Mouse (Mus musculus) neural tube, embryonic 10.5 days (tissue): ENCODE results near the gene Fry.

Source experiments
- DNase-seq: peaks from one replicate; pipeline ENCODE4 v3.0.0-alpha.2; 2017; ENCODE audit warnings: low spot score; ENCODE audit errors: extremely low spot score

Fry gene

DNA sequence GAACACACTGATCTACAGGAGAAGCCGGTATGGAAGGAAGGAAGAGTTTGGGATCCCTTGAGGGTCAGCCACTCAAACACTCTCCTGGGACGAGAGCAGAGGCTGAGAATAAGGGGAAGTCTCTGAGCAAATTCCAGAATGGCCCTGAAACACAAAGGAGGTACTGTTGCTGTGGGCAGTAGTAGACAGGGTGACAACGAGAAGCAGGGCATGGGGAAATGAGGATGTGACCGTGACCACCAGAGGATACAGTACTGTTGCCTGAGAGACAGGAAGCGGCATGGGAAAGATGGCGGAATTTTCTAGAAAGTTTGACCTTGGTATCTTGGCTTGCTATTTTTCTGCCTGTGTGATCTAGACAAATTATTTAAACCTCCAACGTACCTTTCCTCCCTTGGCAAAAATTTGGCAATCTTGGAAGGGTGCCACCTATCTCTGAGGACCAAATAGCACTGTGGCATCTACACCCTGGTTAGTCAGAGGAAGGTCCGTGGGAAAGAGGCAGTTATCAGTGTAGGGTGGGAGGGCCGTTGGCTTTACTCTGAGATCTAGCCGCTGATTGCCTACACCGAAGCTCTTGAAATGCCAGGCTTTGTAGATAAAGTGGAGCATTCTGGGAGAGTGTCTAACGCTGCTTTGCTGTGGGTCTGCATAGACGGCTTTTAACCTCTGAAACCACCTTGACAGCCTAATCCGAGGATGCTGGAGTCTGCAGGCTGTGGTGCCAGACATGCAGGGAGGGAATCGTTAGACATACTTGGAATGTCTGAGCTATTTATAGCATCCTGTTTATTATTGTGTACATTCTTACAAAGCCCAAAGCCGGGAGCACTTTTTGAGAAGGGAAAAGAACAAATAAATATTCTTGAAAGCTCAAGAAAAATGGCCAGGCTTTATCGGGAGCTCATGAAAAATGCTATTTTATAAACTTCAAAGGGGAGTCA, 266.1 kb downstream of the Fry start:
- DNase-seq = no peak

DNA sequence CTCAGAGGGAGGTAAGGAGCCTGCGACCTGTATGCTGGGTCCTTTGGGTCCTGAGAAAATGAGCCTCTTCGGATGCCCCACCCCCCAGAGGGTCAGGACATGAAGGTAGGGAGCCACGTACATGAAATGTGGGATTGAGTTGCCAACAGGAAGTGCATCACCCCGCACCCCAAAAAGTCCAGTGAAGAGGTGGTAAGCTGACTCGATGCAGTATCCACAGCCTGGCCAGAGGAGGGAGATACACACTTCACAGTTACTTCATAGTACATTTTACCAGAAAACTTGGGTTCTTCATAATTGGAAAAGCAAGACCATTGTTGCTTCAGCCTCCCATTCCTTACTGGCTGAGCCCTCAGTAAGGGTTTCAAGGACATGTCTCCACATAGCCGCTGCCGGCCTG, 266.8 kb downstream of the Fry start:
- no peak for DNase-seq

DNA sequence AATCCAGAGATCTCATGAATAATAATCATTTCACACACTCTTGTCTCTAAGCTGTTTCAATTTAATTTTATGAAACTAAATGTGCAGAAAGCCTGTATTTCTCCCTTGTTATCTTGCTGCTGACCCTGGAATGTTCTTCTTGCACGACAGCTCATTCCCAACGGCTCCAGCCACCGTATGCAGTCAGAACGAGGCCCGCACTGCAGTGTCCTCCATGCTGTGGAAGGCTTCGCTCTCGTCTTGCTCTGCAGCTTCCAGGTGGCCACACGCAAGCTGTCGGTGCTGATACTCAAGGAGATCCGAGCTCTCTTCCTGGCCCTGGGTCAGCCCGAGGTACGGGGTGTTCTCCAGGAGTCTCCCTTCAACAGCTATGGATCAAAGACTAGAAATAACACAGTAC, 270.2 kb downstream of the Fry start:
- DNase-seq = no peak

DNA sequence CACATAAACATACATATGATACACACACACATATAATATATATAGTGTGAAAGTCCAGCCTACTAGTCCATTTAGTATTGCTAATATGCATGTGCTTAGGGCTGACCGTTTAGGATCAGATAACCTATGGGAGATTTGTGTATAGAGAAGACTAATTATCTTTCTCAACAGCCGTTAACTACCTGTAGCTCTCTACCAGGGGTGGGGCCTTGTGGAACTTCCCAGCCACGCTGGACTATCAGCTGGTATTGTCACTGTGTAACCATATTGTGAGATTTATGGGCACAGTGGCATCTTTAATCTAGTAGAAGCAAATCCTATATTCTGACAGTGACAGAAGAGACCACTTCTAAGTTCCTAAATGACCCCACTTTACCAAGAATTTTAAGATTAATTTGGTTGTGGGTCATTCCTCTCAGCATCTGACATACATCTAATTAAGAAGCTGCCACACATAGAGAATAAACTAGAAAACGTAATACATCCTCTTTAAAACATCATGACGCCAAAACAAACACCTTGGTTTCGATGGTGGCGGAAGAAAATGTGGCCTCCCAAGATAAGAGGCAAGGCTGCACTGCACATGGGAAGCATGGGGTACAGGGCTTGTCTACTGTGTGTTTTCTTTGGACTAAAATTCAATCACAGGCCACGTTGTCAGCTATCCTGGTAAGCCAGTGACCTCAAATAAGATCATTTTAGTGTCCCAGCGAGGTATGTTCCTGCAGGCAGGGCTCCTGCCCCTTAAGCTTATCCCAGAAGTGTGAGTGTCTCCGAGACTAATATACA, 271.3 kb downstream of the Fry start:
- no peak for DNase-seq

DNA sequence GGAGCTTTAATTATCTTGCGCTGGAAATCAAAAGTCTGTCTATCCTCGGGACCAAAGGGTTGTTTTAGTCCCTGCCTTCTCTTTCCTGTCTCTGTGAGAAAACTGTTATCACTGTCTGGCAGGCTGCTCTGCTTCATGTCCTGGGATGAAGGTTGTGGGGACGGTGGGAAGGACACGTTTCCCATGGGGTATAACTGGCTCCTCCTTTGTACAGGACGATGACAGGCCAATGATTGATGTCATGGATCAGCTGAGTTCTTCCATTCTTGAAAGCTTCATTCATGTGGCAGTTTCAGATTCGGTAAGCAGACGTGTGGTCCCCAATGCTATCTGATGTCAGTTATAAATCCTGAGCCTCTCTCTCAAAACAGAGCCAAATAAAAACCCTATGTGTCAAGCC, 272.0 kb downstream of the Fry start:
- no peak for DNase-seq

DNA sequence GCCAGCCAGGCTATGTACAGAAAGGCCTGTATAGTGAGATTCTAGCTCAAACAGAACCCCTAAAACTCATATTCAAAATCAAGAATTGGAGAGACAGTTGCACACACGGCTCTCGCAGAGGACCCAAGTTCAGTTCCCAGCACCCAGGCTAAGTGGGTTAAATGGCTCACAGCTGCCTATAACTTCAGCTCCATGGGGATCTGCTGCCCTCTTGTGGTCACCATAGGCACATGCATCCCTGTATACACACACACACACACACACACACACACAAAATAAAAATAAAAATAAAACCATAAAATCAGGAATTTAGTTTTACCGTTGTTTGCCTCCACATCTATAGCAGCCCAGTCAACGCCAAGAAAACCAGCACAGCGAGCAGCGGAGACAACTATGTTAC, 276.2 kb downstream of the Fry start:
- DNase-seq = no peak

DNA sequence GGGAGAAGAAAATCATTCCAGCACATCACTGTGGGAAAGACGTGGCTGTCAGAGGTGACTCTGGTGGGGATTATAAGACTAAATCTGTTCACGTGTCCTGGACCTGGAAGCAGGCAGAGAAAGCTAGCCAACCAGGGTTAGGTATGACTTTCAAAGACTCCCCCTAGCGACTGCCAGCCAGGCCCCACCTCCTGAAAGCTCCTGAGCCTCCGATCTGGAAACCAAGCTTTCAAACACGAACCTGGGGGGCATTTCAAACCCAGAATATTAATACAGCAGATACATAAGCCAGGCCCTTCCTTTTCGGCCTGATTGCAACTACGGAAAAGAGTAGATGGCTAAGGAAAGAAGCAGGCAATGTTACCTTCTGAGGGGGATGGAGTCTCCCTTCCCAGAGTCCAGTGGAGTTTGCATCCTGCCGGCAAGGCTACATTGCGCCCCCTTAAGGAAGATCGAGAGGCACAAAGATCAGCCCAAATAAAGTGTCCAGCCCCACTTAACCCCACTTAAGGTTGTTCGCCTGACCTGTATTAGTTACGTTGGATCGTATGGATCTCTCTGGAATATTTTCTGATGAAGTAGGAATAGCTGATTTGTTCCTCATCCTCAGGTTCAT, 284.5 kb downstream of the Fry start:
- no peak for DNase-seq

DNA sequence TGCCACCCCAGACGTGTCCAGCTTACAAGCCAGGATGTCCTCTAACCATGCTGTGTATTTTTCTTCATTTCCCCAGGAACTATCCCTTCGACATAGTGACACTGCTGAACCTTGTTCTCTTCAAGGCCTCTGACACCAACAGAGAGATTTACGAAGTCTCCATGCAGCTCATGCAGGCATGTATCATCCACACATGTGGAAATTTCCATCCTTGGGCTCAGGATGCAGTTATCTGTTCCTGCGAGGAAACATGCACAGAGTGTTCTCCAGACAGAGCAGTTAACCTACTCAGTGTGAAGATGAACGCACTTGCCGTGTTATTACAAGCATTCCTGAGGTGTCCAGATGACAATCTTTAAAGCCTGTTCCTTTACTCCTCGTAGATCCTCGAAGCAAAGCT, 286.4 kb downstream of the Fry start:
- DNase-seq = no peak

DNA sequence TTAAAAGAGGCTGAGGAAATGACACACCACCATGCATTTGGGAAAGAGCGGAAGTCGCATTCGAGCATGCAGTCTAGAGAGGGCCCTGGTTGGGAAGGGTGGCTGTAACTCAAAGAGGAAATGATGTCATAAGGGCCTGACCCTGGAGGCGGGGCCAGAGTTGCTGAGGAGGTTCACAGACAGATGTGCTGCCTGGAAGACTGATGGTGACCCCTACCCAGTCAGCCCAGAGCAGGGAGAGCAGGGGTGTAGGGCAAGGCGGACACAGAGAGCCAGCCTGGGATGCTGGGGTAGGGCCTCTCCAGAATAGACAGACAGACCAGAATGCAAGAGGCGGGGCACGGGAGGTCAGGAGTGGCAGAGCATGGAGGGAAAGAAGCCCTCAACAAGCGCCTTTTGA, 290.5 kb downstream of the Fry start:
- peak; percentile 32 for DNase-seq

DNA sequence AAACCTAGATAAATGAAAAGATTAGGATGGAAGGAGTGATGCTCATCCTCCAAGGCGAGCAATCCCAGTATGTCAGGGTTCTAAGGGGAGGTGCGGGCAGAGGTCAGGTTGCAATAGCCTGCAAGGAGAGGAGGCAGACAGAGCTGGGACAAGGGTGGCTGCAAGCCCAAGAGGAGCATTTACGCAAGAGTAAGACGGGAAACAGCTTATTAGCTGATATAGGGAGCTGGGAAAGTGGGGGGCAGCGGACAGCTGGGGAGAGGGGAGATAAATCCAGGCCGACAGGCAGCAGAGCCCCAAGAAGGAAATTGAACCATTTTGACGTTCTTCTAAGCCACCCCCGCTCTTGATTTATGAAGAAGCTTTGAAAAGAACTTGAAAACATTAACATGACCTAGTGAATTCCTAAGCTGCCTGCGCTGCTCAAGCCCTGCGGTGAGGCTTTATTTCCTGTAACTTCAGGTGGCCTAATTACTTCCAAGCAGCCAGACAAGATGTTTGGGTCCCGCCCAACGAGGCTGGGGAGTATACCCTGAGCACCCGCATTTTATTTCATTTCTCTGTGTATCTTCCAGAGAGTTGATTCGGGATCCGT, 291.1 kb downstream of the Fry start:
- DNase-seq = peak; percentile 33

DNA sequence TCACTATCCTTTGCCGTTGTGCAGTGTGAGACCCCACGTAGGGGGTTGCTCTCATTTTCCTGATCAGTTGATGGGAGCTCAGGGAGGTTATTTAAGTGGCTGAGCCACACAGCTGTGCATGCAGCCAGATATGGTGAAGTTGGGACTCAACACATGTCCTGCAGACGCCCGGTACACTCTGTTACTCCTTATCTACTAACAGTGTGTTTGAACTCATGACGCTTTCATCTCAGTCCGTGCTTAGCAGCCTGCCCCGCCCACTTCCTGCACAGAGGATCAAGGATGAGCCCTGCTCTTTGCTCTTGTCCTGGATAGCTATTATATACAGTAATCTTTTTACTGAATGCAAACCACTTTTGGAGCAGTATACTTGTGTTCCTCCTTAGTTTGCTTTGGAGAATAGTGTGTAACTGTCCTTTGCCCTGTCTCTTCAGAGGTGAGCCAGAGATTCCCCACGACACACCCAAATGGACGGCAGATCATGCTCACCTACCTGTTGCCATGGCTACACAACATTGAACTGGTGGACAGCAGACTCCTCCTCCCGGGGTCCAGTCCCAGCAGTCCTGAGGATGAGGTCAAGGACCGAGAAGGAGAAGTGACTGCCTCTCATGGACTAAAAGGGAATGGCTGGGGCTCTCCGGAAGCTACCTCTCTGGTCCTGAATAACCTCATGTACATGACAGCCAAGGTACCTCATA, 294.5 kb downstream of the Fry start:
- no peak for DNase-seq

DNA sequence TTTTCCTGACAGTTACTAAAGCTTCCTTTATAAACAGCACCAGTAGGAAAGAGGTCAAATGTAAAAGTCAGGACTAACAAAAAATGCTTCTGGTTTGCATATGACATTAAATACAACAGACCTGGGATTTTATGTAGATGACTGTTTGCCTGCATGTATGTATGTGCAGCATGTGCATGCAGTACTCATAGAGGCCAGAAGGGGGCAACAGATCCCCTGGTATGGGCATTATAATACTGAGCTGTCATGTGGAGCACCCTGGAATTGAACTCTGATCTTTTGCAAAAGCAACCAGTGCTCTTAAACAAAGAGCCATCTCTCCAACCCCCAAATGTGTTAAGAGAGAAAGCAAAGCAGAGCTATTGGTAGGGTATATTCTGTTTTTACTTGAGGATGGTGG, 296.4 kb downstream of the Fry start:
- no peak for DNase-seq

DNA sequence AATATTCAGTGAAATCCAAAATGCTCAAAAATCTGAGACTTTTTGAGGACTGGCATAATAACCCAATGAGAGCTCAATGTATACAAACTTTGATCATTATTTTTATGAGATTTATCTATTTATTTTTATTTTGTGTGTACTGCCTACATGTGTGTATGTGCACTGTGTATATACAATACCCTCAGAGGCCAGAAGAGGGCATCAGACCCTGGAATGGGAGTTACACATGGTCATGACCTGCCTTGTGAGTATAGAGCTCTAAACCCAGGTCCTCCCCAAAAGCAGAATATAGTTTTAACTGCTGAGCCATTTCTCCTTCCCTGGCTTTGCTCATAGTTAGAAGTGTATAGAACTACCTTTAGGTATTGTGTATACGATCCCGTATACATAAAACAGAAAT, 298.8 kb downstream of the Fry start:
- no peak for DNase-seq

DNA sequence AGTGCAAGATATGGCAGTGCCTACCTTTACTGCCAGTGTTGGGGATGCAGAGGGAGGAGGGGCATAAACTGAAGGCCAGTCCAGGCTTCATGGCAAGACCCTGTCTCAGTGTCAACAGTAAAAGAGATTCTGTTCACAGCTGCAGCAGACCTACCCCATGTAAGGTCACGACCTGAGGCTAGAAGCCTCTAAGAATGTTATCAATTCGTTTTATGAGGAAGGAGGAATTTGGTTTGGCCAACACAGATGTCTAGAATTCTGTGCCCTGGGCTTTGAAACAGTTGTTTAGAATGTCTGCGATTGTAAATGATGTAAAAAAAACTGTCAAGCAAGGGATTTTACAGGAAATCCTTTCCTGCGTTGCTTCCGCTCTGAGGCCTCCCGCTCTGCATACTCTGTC, 299.6 kb downstream of the Fry start:
- no peak for DNase-seq

DNA sequence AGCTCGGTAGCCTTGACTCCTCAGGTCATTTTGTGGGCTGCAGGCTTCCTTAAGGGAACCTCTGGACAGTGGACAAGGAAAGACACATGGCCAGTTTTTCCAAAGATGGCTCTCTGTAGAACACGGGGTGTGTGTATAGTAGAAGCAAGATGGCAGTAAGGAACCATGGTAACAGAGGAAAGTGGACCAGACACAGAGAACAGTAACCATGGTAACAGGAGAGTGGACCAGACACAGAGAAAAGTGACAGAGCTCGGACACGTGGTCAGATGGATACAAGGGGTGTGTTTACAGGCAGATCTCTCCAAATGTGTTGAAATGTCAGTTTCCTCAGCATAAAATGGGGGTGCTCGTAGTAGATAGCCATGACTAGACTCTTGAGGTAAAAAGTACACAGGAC, 306.6 kb downstream of the Fry start:
- no peak for DNase-seq

DNA sequence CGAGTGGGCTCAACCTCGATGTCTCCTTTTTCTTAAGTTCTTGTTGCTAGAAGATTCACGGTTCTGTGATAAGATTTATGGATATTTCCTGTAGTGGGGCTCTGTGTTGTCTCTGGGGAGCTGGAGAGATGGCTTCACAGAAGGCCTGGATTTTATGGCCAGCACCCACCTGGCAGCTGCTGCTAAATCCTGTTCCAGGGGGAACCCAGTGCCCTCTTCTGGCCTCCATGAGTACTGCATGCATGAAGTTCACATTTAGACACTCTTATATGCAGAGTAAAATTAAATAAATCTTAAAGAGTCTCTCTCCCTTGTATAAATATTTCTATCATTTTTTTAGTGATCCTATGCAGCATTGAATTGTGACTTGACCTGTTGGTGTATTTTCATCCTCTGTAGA, 308.1 kb downstream of the Fry start:
- DNase-seq = no peak

DNA sequence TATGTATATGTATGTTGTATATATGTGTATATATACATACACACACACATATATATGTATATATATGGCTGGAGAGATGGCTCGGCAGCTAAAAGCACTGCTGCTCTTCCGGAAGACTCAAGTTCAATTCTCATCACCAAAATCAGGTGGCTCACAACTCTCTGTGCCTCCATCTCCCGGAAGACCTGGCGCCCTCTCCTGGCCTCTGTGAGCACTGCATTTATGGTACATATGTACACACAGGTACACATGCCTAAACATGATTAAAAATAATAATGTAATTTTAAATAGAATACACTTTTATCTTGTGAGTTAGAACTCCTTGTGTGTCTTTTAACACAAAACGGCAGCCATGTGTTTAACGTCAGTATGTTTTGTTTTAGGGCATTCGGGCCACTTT, 312.8 kb downstream of the Fry start:
- DNase-seq = no peak

DNA sequence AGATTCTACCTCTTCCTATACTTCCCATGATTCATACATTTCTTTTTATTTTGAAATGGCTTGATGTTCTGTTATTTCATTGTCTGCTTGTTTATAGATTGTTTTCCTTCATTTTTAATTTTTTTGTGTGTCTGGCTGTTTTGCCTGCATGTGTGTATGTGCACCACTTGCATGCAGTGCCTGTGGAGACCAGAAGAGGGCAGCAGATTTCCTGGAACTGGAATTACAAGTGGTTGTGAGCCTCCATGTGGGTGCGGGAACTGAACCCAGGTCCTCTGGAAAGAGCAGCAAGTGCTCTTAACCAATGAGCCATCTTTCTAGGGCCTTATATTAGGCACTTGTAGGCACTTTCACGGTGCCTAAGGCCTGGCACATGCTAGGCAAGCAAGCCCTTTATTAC, 314.5 kb downstream of the Fry start:
- no peak for DNase-seq

DNA sequence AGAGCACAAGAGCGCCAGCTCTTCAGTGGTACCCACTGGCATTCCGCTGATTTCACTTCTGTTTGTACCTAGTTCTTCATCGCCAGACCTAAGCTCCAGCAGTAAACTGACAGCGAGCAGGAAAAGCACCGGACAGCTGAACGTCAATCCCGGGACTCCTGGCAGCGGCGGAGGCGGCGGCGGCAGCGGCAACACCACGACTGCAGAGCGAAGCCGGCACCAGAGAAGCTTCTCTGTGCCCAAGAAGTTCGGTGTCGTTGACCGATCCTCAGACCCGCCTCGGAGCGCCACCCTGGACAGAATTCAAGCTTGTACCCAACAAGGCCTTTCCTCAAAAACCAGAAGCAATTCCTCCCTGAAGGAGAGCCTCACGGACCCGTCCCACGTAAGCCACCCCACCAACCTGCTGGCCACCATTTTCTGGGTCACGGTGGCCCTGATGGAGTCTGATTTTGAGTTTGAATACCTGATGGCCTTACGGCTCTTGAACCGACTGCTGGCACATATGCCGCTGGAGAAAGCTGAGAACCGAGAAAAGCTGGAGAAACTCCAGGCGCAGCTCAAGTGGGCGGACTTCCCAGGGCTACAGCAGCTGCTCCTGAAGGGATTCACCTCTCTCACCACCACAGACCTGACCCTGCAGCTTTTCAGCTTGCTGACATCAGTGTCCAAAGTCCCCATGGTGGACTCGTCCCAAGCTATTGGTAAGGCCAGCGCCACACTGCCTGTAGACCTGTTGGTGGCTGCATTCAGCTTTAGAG, 318.4 kb downstream of the Fry start:
- peak; percentile 28 for DNase-seq

DNA sequence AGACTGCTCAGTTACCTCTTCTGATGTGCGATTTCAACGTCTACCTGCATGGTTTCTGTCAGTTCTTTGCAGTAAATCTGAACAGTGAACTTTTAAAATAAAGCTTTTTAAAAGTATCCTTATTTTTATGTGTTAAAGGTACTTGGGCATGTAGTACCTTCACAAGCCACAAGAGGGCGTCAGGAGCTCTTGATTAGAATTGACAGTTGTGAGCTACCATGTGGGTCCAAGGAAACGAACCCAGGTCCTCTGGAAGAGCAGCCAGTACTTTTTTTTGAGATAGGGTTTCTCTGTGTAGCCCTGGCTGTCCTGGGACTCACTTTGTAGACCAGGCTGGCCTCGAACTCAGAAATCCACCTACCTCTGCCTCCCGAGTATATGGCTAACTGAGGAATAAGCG, 323.2 kb downstream of the Fry start:
- DNase-seq = peak; percentile 61
